Mouse (Mus musculus) layer of hippocampus, postnatal 10 days (tissue): ENCODE results near the gene Gucy2e. TPM values are rescaled to one million over a fixed set of nuclear protein-coding genes. Genes with fewer than 3 reads are reported as not detected.

Source experiments
- DNase-seq, 2 experiments: peaks; one replicate each; pipeline ENCODE4 v3.0.0; 2021; ENCODE audit warnings: low spot score in 2 of 2
- long read RNA-seq: library from polyadenylated mRNA; stranded (forward); transcript quantifications from one replicate; pipeline ENCODE4 v2.0.0, GENCODE M21; 2023
- total RNA-seq, 2 experiments: library from RNA; stranded (reverse); gene quantifications; 2 replicates each; pipeline ENCODE4 v1.2.3; 2021

Gucy2e gene
- total RNA-seq = under 1 TPM; 0.60 to 0.94 TPM
- long read RNA-seq, partial matches to known transcripts = 0 of 3 reads
- long read RNA-seq, other reads (novel, unspliced or antisense) = 3 of 3 reads

DNA sequence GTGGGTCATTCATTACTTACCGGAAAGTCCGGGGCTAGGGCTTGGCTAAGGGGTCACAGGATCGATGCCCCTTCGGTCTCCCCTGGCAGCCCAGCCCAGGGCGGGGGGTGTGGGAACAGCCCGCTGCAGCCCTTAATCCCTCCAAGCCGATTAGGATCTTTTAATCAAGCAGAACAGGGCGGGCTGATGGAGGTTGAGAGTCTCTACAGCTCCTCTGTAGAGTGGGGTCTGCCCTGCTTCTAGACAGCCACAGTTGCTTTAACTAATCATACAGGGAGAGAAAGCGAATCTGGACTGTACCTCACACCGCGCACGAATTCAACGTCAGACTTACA is at the start of gene Gucy2e:
TSS of gene Gucy2e (minus strand) at position 111 of the 335 bp plus-strand sequence.
- DNase-seq = no peak

DNA sequence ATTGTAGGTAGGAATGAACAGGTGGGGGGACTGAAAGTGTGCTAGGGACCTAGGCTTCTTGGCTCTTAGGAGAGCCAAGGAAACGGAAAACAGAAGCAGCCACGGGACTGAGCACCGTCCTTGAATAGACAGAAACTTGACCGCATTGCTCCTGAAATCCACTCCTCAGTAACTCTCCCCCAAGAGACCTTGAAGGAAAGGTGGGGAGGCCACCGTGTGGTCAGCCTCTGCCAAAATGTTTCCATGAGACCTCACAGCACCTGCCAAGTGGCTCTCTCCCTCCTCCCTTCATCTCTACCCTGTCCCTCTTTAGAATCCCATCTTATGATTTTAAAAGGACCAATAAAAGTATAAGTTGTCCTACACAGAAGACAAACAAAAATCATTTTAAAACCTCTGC is 40.4 kb upstream of the Gucy2e start:
- DNase-seq = no peak

DNA sequence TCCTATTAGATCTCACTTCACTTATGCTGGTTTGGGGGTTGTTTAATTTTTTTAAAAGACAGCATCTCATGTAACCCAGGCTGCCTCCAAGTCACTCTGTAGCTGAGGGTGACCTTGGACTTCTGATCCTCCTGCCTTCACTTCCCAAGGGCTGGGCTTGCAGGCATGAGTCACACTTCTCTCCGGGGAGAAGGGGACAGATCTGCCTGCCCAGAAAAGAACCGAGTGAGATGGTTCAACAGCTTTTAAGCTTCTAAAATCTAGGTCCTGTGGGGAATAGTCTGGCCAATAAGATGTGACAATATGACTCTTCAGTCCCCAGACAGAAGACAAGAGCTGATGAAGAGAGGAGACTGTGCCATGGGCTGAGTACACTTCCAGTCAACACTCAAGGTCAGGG is 39.2 kb upstream of the Gucy2e start:
- no peak for DNase-seq

DNA sequence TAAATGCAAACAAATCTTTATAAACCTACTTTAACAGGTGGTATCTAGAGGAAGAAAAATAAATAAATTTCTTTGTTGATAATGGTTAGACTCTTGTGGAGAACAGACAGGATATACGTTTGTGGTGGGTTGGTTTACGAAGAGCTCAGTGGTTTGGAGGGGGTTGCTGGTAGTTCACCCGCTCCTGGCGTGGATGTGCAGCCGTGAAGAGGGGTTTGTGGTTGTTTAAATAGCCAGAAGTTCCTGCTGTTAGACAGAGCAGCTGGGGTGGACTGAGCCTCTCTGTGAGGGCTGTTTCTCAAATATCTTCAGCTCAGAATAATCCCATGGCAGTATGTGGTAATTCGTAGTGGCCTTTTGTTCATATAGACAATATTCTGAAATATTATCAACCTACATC is 38.8 kb upstream of the Gucy2e start:
- no peak for DNase-seq

DNA sequence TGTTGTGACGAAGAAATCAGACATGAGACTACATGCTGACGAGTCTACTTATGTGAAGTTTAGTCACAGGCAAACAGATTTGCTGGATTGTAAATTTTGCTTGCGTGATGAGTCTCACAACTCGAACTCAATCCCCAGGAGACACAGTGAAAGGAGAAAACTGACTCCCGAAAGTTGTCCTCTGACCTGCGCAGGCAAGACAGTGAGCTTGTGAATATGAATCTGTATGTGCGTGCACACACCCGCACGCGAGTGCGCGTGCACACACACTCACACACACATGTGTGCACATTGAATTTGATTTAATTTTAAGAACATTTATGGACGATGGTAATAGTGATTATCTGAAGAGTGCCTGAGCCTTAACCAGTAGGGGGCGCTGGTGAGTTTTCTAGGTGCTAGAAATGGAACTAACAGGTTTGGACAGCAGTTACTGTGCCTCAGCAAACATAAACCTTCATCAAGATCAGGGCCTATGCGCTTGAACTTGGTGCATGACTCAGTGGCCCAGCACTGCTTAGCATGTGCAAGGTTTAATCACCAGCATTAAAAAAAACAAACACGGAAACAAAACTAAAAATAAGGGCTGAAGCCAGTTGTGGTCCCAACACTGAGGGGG is 35.4 kb upstream of the Gucy2e start:
- peak; percentile 82 to 85 for DNase-seq

DNA sequence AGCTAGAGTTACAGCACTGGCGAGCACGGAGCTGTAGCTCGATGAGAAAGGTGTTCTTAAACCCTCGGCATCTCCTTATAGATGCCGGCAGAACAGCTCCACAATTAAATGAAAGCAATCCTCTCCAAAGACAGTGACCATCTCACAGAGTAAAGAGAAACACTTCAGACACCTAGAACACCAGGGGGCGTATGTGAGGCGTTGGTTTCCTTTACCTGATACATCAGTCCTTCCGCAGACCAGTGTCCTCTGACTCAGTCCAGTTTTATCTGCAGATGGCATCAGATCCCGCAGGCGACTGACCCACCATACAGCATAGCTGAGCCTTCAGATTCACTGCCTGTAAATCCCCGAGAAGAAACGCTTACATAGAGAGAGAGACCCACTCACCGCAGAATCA is 32.7 kb upstream of the Gucy2e start:
- DNase-seq = peak; percentile 78 to 80

DNA sequence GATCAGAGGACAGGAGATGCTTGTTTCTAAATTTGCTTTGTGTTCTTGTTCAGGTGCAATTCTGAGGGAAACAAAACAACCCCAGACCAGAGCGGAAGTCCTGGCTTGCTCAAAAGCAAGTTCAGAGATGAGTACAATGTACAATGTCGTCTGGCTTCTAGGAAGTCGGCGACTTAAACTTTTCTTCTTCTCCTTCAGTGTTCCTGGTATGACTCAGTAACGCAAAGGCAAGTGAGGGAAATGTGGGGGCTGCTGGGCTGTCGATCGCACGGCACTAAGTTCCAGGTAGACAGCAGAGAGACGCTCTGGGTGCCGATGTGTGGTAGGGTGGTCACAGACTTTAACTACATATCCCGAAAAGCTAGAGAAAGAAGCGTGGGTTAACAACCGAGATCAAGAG is 31.3 kb upstream of the Gucy2e start:
- DNase-seq = no peak

DNA sequence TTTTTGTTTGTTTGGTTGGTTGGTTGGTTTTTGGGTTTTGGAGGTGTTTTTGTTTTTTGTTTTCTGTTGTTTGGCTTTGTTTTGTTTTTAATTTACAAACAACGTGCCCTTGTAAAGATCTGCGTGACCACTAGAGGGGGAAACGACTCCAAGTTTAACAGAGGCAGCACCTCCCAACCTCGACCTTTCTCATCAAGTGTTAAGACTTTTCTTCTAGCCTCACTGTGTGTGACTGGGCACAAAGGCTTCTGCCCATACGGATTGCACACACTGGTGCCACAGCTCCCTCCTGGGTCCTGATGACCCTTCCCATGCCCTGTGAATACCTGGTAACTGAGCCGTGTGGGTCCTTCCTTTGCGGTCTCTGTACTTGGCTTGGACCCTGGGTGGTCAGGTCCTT is 30.5 kb upstream of the Gucy2e start:
- DNase-seq = no peak

DNA sequence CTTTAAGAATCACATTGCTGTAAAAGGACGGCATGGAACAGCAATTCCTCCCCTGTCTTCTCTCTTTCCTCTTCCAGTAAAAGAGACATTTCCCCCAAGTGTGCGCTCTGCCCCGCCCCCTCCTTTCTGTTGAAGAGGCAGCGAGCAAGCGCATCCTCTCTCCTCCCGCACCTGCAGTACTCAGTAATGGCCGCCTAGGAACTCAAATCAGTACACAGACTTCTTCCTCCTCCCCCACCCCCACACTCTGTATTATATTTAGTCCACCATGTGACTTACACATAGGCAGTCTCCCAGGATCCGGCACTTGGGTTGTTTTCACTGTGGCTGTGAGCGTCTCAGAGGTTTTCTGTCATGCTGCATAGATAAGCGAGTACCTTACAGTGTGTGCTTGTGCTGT is 29.4 kb upstream of the Gucy2e start:
- DNase-seq = peak; percentile 57 to 69

DNA sequence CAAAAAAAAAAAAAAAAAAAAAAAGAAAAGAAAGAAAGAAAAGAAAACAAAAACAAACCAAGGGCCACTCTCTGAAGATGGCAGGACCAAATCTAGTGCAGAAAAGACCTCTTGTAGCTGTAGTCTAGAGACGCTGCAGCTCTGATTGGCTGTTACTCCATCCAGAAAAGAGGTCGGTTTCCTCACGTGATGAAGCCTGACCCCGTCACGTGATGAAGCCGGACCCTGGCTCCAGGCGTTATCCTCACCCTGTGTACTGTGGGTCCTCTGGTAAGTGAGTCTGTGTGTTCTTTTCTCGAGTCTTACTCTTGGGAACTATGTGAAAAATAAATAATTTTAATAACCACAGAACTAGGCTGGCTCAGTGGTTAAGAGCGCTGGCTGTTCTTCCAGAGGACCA is 28.6 kb upstream of the Gucy2e start:
- no peak for DNase-seq

DNA sequence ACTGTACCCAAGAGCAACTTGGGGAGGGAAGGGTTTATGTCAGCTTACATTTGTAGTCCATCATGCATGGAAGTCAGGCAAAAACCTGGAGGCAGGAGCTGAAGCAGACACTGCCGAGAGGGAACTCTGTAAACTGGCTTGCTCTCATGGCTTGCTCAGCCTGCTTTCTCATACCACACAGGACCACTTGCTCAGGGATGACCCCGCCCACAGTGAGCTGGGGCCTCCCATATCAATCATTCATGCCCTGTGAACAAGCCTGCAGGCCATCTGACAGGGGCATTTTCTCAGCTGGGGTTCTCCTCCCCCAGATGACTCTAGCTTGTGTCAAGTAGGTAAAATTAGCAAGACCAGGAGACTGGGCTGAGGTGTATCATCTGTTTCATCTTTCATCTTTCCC is 27.4 kb upstream of the Gucy2e start:
- no peak for DNase-seq

DNA sequence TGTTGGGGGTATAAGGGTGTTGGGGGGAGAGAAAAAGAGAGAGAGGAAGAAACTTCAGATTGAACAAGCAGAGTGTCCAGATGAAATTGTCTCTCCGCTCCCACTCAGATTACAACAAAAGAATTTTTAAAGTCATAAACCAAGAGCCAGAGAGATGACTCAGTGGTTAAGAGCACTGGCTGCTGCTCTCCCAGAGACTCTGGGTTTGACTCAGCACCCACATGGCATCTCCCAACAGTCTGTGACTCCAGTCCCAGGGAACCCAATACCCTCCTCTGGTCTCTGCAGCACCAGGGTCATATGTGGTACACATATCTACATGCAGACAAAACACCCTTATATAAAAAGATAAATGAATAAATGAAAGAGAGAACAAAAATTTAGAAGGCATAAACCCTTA is 23.3 kb upstream of the Gucy2e start:
- peak in 1 of 2 experiments; percentile 2 for DNase-seq

DNA sequence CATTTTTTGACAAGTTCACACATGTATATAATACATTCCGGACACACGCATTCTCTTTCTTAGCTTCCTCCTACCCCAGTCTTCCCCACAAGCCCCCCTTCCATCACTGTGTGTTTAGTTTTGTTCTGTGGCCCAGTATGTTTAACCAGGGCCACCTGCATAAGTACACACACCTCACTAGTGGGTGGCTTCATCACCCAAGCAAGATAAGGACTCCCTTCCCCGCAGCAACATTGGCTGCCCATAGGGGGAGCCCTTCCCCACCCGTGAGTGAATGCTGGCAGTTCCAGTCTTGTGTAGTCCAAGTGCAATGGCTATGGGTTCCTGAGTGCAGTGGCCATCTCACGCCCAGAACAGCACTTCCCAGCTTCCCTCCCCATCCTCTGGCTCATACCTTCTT is 21.5 kb upstream of the Gucy2e start:
- peak in 1 of 2 experiments; percentile 49 for DNase-seq

DNA sequence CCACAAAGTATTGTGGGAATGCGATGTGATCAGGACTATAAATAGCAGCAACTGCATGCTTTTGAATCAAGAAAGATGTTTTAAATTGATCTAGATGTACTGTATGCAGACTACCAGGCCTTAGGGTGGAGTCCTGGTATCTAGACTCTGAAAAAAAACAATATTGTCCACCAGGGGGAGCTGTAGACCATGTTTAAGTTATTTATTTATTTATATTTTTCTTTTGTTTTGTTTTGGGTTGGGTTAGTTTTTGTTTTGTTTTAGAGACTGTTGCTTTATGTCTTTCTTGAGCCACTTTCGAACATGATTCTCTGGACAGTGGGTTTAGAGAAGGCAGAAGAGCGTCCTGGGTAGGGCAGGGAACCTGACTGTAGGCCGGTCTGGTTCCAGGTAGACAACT is 21.0 kb upstream of the Gucy2e start:
- DNase-seq = no peak

DNA sequence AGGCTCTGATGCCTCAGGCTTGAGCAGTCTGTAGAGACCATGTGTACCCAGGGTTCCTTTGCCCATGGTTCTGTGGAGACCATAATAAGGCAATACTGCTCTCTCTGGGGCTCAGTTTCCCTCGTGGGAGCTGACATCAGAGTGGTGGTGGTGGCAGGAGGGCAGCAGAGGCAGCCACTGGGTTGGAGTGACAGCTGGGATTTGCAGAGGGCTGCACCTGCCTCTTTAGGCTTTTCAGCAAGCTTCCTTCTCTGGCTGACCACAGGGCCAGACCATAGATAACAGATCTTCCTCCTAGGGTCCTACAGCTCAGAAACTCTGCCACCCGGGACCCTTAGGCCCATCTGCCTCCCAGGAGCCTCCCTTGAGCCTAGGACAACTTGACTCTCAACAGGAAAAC is 20.2 kb upstream of the Gucy2e start:
- no peak for DNase-seq

DNA sequence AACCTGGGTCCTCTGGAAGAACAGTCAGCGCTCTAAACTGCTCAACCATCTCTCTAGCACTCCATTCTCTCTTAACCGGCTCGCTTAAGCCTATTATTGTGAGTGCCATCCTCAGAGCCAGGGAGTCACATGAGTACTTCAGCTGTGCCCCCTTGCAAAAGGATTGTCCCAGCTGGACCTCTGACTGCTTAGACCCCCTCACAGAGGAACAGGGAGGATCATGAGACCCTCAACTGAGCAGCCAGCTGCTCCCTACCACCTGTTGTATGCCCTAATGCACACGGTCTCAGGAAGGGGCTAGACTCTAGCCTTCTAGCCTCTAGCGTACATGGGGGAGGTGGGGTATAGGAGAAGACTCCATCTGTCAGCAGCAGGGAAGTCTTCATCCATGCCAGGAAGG is 18.0 kb upstream of the Gucy2e start:
- DNase-seq = no peak

DNA sequence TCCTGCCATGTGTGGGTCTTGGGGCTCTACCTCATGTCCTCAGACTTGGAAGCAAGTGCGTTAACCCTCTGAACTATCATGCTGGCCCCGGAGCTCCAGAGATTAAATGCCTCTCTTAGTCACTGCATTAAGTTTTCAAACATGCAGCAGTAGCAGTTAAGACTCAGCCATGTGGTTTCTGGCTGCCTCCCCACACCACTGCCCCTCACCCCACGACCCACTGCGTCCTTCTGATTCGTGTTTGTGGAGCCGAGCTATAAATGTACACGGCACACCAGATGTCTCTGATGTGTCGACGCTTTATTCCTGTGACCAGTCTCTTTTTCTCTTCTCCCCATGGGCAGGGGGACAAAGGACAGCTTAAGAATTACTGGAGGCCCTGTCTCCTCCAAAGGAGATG is 16.3 kb upstream of the Gucy2e start:
- no peak for DNase-seq

DNA sequence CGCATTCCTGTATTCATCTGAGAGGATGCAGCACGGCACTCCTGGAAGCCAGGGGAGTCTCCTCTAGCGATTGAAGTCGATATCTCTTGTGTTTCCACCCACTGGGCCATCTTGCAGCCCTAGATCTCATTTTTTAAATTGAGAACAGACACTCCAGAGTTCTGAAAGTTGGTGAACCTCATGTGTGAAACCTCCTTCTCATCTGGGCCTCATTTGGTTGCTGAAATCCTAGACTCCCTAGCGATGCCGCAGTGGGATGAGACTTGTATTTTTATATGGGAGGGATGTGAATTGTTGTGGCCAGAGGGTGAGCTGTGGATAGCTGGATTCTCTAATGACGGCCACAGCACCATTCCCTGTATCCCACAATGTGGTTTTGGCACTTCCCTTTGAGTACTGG is 15.1 kb upstream of the Gucy2e start:
- no peak for DNase-seq

DNA sequence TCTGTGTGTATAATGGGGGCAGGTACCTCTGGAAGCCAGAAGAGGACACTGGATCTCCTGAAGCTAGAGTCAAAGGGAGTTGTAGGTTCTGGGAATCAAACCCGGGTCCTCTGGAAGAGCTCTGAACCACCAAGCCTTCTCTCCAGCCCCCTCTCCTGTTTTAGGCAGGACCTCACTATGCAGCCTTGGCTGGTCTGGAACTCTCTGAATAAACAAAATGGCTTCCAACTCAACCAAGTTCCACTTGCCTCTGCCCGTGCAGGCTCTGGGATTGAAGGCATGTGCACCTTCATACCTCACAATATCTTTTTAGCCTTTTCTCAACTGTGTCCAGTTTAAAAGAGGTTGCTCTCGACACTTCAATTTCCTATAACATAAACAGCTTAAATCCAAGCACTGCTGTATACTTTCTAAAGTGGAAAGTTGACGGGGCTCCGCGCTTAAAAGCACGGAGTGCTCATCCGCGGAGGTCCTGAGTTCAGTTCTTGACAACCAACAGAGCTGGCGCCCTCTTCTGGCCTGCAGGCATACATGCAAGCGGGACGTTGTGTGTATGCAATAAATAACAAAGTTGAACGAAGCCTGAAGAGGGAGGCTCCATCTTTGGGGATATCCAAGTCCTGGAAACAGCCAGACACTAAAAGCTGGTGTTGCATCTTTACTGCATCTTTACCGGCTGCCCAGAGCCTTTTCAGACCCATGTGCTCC is 14.5 kb upstream of the Gucy2e start:
- no peak for DNase-seq

DNA sequence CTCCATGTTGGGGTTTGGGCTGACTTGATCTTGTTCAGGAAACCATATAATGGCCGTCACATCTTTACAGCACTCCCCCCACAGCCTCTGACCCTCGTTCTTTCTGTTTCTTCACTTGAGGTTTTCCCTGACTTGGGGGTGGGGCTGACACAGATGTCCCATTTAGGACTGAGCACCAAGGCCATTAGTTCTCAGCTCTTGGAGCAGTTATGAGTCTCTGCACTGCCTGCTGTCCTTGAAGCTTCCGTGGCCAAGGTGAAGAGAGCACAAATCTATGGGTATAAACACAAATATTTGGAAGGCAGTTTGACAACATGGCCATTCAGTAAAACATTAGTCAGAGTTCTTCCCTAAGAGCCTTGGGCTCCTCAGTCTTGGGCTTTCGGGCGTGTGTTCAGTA is 13.3 kb upstream of the Gucy2e start:
- DNase-seq = no peak

DNA sequence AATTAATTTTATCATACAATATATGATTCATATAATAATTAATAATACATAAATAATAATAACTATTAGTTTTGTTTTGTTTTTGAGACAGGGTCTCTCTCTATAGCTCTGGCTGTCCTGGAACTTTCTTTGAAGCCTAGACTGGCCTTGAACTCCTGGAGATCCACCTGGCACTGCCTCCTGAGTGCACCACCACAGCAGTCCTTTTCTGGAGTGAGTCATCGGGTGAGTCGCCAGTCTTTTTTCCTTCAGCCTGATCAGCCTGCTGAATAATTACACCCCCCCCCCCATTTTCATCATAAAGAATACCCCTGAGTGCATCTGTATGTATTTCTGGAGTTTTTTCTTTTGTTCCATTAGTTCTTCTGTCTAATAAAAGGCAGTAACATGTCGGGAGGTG is 12.3 kb upstream of the Gucy2e start:
- DNase-seq = no peak

DNA sequence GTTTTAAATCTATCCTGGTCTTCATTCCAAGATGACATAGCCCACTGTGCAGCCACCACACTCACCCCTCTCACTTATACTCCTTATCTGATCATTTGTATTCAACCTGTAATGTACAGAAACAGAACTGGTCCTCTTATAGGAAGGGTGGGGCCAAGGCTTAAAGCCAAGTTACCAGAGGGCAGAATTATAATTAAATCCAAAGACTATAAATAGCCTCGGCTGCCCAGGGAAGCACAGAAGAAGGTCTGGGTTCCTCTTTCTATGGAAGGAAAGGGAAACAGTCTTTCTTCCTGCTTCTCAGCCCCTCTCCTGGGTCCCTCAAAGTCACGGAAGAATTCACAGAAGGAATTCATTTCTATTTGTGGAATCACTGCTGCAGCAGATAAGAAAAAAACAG is 8.8 kb upstream of the Gucy2e start:
- DNase-seq = no peak

DNA sequence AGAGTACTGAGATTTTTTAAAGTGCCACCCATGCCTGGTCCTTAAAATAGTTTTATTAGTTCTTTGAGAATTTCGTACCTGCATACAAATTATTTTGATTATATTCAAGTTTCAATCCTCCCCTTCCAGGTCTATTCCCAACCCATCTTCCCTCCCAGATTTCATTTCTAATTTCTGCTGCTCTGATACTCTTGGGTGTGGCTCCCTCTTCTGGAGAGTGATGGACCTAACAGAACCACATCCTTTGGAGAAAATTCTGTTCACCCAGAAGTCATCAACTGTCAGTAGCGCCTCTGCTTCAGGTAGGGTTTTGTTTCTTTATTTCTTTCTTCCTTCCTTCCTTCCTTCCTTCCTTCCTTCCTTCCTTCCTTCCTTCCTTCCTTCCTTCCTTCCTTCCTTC is 8.1 kb upstream of the Gucy2e start:
- DNase-seq = peak; percentile 58 to 65
